Mouse (Mus musculus) liver, embryonic 14 days (tissue): ENCODE results near the gene Ifi207. TPM values are rescaled to one million over a fixed set of nuclear protein-coding genes. Genes with fewer than 3 reads are reported as not detected.

ENCODE experiments used
- polyA plus RNA-seq: library from polyadenylated mRNA; depleted of rRNA; stranded (reverse); fragments of >200 nt; gene quantifications from 2 replicates; pipeline ENCODE4 v1.2.3, GENCODE M21; 2012; rRNA removed

Gene Ifi207
- polyA plus RNA-seq: 2.0 and 3.1 TPM in 2 replicates

DNA sequence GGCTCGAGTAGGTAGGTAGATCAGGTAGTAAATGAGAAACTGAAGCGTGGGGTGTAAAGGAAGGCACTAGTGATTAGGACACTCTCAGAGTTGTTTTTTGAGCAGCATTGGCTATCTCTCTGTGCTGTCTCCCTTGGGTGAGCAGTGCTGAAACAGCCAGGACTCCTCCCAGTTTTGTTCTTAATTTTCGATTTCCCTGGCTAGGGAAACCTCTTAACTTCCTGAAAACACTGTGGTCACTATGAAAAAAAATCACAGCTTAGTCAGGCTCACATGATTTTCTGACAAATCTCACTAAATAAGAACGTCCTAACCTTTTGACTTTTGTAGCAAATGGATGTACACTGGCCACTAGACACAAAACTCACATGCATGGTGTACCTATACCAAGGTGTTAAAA lies at the start of gene Ifi207:
Gene Ifi207 (minus strand): TSS at position 92 of the 400 bp plus-strand sequence.

DNA sequence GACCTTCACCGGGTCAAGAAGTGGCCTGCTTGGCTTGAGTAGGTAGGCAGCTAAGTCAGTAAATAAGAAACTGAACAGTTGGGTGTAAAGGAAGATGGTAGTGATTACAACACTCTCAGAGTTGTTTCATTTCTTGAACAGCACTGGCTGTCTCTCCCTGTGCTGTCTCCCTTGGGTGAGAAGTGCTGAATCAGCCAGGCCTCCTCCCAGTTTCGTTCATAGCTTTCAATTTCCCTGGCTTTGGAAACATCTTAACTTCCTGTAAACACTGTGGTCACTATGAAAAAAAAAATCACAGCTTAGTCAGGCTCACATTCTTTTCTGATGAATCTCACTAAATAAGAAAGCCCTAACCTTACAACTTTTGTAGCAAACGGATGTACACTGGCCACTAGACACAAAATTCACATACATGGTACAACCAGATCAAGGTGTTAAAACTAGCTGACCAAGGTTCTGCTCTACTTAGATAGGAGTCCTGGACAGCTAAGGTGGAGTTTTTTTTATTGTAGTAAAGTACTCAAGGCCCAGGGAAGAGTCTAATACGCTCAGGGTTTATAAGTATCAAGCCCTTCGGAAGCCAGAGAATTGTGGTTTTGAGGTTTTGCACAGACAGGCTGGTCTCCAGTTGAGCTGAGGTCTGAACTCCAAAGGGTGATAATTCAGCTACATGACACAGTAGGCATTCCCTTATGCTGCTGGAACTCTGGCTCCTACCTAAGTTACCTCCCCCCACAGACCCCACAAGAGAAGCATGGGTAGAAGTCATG lies 25.5 kb upstream of the Ifi207 start, which contains the start of gene Ifi204:
Gene Ifi204 (minus strand): TSS at position 96 of the 770 bp plus-strand sequence.

DNA sequence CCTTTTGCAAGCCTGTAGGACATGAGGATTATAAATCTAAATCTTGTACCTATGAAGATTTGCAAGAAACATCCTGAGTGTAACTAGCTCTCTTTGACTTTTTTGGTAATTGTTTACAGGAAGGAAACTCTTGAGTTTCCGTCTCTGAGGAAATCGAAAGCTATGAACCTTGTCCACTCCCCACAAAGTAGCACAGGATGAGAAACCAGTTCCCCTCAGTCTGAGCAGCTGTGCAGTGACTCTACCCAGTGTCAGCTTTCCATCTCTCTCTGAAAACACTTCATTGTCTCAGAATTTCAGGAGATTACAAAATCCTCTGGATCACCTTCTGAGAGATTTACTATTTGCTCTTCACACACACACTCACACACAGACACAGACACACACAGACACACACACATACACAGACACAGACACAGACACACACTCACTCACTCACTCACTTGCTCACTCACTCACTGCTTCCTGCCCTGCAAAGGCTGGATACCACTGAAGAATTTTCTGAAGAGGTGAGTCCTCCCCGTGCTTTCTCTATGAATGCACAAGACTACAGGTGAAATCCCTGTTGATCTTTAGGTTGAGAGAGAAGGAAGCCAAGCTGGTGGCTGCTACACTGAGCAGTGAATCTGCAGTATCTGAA lies 68.0 kb downstream of the Ifi207 start, which contains the start of gene Ifi208:
Gene Ifi208 (plus strand): TSS at position 218 of the 640 bp plus-strand sequence.

Other genes starting within 250 kb of the Ifi207 start
- gene Ifi214, start 205.8 kb downstream of the Ifi207 start, polyA plus RNA-seq: 0.02 TPM in 1 of 2 replicates, not detected in the other
- 0.15 and 0.21 TPM in 2 replicates for gene Ifi213, start 142.5 kb downstream of the Ifi207 start, polyA plus RNA-seq
- gene Ifi209, start 110.8 kb downstream of the Ifi207 start, polyA plus RNA-seq: 0.23 and 0.48 TPM in 2 replicates
- gene Ifi208, start 68.1 kb downstream of the Ifi207 start, polyA plus RNA-seq: 0.02 TPM in 1 of 2 replicates, not detected in the other
- gene Ifi204, start 25.2 kb upstream of the Ifi207 start, polyA plus RNA-seq: 2.7 and 3.9 TPM in 2 replicates
- 1.3 and 1.7 TPM in 2 replicates for gene Ifi211, start 171.3 kb upstream of the Ifi207 start, polyA plus RNA-seq
- gene Mndal, start 200.7 kb upstream of the Ifi207 start, polyA plus RNA-seq: 2.9 and 3.2 TPM in 2 replicates
- gene Ifi203, start 200.9 kb upstream of the Ifi207 start, polyA plus RNA-seq: 1.5 and 2.4 TPM in 2 replicates
- not detected in 2 replicates for gene Ifi202b, start 241.0 kb upstream of the Ifi207 start, polyA plus RNA-seq